Mouse (Mus musculus): ENCODE measurements at regions not wholly inside any gene's neighbourhood (a gene's known extent, or its start where the extent isn't known, plus 50 kb on each side); places are given as distances from the start of the nearest gene placed in this dataset.
A peak's percentile ranks its signal among the peaks of the same experiment; 100 is the strongest.

DNA sequence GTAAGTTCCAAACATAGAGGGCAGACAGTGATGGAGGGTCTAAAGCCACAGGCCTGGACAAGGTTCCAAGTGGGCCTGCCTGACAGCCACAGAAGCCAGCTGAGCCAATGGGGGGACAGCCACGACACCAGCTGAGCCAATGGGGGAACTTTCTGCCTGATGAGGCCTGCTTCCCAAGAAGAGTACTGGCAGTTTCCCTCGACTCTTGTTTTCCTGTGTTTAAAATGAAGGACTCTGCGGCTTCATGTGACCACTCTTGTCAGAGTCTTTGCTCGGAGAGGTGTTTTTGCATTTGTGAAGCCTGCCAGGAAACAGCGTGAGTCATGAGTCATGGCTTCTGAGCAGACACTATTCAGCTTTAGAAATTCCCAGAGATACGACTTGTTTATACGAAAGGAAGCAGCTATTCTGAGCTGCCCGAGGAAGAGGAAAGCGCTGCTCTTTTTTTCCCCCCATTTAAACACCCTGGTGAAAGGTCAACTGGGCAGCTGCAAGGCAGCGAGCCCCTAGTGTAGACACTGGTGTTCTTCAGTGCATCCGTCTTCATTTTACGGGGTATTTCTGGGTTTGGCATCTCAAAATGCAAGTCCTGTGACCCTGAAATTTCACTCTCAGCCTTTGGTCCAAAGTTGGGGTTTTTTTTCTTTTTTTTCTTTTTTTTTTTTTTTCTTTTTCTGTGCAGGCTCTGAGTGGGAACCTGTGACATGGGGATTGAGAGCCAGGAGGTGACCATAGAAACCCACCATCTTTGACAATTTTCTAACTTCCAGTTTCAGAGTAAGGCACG is 183.5 kb upstream of the Klf7 start:
- Histone ChIP-seq H3K27me3 (ENCODE audit: control insufficient read depth, insufficient read depth, insufficient read length) (no peaks in the 10 kb centered on the region), H3ac (ENCODE audit: control insufficient read depth, insufficient read length) (no peak overlapping the region), H3K4me2 (ENCODE audit: low read depth) (peak overlapping the region; percentile 96), H3K79me2 (ENCODE audit: control insufficient read depth, insufficient read depth) (no peaks in the 10 kb centered on the region), H3K4me3 (peak overlapping the region; percentile 11), H3K36me3 (ENCODE audit: control insufficient read depth, insufficient read depth) (no peaks in the 10 kb centered on the region)
- TF ChIP-seq USF1 (IDR thresholded peaks at IDR 0.05; ENCODE audit: low read depth) (peak; percentile 86), MYOD1 (IDR thresholded peaks at IDR 0.05; ENCODE audit: control insufficient read depth in 1 of 3, insufficient read length in 2 of 3, low read depth in 2 of 3) (peak in 1 of 3 experiments; percentile 31), MAX (IDR thresholded peaks at IDR 0.05; ENCODE audit: low read depth) (no peak)

DNA sequence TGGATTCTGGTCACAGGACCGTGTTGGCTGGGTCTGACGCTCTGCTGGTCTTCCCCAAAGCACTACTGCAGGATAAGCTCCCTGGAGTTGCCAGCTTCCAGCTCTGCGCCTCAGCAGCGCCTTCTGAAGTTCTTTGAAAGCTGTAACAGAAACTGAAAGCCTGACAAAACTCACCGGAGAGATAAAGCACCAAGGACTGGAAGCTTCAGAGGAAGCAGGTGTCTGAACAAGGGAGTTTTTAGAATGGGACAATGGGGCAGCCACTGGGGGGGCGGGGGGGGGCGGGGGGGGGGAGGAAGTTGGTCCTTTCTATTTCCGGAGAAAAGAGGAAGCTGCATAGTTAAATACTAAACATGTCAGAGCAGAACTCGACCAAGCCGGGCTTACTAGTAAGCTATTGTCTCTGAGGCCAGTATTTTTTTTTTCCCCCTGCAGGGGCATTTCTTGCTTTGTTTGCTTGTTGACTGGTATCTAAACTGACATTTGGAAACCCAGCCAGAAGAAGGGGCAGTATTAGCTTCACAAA is 180.8 kb upstream of the Klf7 start:
- no peak for TF ChIP-seq TCF12 (IDR thresholded peaks at IDR 0.05; ENCODE audit: insufficient read depth, poor library complexity, severe bottlenecking)
- no peak for TF ChIP-seq MYOG (IDR thresholded peaks at IDR 0.05; ENCODE audit: control insufficient read depth in 1 of 3, insufficient read depth in 1 of 3, insufficient read length in 2 of 3, low read depth in 2 of 3)
- TF ChIP-seq CEBPB (IDR thresholded peaks at IDR 0.05; ENCODE audit: insufficient read depth, poor library complexity, severe bottlenecking): no peak
- TF ChIP-seq POLR2A (IDR thresholded peaks at IDR 0.05; ENCODE audit: insufficient read length, low read depth): no peak
- TF ChIP-seq SRF (IDR thresholded peaks at IDR 0.05; ENCODE audit: control insufficient read depth, insufficient read length, low read depth): no peak
- no peak for TF ChIP-seq REST (IDR thresholded peaks at IDR 0.05; ENCODE audit: insufficient read depth, insufficient read length)
- TF ChIP-seq MAX (IDR thresholded peaks at IDR 0.05; ENCODE audit: low read depth): no peak
- no peak for TF ChIP-seq TCF3 (IDR thresholded peaks at IDR 0.05; ENCODE audit: insufficient read length, low read depth)
- no peak for TF ChIP-seq MYOD1 (IDR thresholded peaks at IDR 0.05; ENCODE audit: control insufficient read depth in 1 of 3, insufficient read length in 2 of 3, low read depth in 2 of 3)
- TF ChIP-seq USF1 (IDR thresholded peaks at IDR 0.05; ENCODE audit: low read depth): no peak
- TF ChIP-seq POLR2AphosphoS2 (IDR thresholded peaks at IDR 0.05; ENCODE audit: insufficient read length, low read depth): no peak
- no peak for TF ChIP-seq E2F4 (IDR thresholded peaks at IDR 0.05; ENCODE audit: insufficient read depth)
- Histone ChIP-seq H3K4me3 (no peak overlapping the region), H3K4me2 (ENCODE audit: low read depth) (no peak overlapping the region)

DNA sequence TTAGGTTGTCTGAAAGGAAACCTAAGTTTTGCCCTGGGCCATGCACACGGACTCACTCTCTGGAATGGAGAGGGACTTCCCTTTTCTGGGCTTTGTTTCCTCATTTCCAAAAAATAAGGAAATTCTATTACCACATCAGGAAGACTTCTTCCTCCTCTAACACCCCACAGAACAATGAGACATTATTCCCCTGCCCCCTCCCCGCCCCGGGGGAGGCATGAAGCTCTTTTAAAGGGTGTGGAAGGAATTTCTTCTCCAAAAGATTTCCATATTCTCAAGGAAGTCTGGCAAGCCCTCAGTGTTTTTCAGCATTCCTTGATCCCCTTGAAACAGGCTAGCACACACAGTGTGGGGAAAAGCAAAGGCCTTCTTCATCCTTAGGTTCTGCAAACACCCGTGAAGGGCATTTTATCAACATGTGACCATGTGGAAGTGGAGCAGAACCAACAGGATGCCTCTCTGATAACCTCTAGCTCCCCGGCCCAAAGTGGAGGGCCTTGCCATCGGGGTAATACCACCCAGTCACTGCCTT is 179.5 kb upstream of the Klf7 start:
- Histone ChIP-seq H3K4me3 (no peak overlapping the region), H3ac (ENCODE audit: control insufficient read depth, insufficient read length) (no peak overlapping the region), H3K79me2 (ENCODE audit: control insufficient read depth, insufficient read depth) (no peaks in the 10 kb centered on the region), H3K27me3 (ENCODE audit: control insufficient read depth, insufficient read depth, insufficient read length) (no peaks in the 10 kb centered on the region), H3K36me3 (ENCODE audit: control insufficient read depth, insufficient read depth) (no peaks in the 10 kb centered on the region), H3K4me2 (ENCODE audit: low read depth) (no peak overlapping the region)
- TF ChIP-seq MYOG (IDR thresholded peaks at IDR 0.05; ENCODE audit: control insufficient read depth in 1 of 3, insufficient read depth in 1 of 3, insufficient read length in 2 of 3, low read depth in 2 of 3): no peak

More for the DNA sequence above, 180.8 kb upstream of the Klf7 start:
- Histone ChIP-seq H3ac (ENCODE audit: control insufficient read depth, insufficient read length) (no peak overlapping the region), H3K36me3 (ENCODE audit: control insufficient read depth, insufficient read depth) (no peaks in the 10 kb centered on the region), H3K27me3 (ENCODE audit: control insufficient read depth, insufficient read depth, insufficient read length) (no peaks in the 10 kb centered on the region), H3K79me2 (ENCODE audit: control insufficient read depth, insufficient read depth) (no peaks in the 10 kb centered on the region)

DNA sequence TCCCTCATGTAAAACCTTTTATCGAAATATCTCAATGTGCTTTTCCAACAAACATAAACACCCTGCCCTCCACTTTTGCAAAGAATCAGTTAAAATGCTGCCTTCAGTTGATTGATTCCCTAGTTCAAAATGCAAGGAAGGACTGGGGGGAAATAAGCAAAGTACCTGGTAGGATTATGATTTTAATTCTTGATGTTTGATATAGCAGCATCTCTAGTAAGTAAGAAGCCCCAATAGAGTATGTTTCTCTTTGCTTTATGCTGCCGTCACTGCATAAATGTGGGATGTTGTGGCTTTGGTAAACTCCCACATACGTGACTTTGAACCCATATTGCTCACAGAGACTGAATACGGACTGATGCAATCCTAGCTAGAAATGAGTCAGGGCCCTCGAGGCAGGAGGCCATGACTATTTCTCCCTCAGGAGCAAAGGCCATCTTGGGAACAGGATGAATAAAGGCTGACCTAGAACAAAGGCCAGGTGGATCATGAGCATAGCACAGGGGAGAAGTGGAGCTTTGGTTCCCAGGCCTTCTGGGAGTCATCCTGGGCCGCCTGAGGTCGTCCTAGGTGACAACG is 179.0 kb upstream of the Klf7 start:
- TF ChIP-seq SRF (IDR thresholded peaks at IDR 0.05; ENCODE audit: control insufficient read depth, insufficient read length, low read depth): no peak
- TF ChIP-seq CEBPB (IDR thresholded peaks at IDR 0.05; ENCODE audit: insufficient read depth, poor library complexity, severe bottlenecking): peak; percentile 89
- Histone ChIP-seq H3K27me3 (ENCODE audit: control insufficient read depth, insufficient read depth, insufficient read length) (no peaks in the 10 kb centered on the region), H3K4me2 (ENCODE audit: low read depth) (peak overlapping the region; percentile 44), H3K36me3 (ENCODE audit: control insufficient read depth, insufficient read depth) (no peaks in the 10 kb centered on the region), H3K4me3 (no peak overlapping the region), H3K79me2 (ENCODE audit: control insufficient read depth, insufficient read depth) (no peaks in the 10 kb centered on the region), H3ac (ENCODE audit: control insufficient read depth, insufficient read length) (no peak overlapping the region)

DNA sequence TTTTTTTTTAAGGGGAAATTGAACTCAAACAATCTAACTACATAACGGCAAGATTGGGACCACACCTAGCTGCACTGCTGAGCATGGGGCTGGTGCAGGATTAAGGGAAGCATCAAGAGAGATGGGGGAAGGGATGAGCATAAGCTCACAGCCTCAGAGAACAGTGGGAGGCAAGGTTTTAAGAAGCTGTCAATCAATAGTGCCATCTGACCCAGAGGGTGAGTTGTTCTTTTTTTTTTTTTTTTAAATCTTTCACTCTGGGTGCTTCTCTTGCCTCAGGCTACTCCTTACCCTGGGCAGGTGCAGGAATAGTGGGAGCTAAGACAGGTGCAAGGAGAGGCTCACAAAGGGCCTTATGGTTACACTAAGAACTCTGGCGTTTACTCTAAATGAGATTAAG is 176.9 kb upstream of the Klf7 start:
- Histone ChIP-seq H3K79me2 (ENCODE audit: control insufficient read depth, insufficient read depth) (no peaks in the 10 kb centered on the region), H3K4me3 (no peak overlapping the region), H3ac (ENCODE audit: control insufficient read depth, insufficient read length) (no peak overlapping the region), H3K27me3 (ENCODE audit: control insufficient read depth, insufficient read depth, insufficient read length) (no peaks in the 10 kb centered on the region), H3K4me2 (ENCODE audit: low read depth) (no peak overlapping the region), H3K36me3 (ENCODE audit: control insufficient read depth, insufficient read depth) (no peaks in the 10 kb centered on the region)
- TF ChIP-seq POLR2A (IDR thresholded peaks at IDR 0.05; ENCODE audit: insufficient read length, low read depth) (no peak), TCF12 (IDR thresholded peaks at IDR 0.05; ENCODE audit: insufficient read depth, poor library complexity, severe bottlenecking) (no peak), SRF (IDR thresholded peaks at IDR 0.05; ENCODE audit: control insufficient read depth, insufficient read length, low read depth) (no peak), REST (IDR thresholded peaks at IDR 0.05; ENCODE audit: insufficient read depth, insufficient read length) (no peak), MYOG (IDR thresholded peaks at IDR 0.05; ENCODE audit: control insufficient read depth in 1 of 3, insufficient read depth in 1 of 3, insufficient read length in 2 of 3, low read depth in 2 of 3) (no peak), USF1 (IDR thresholded peaks at IDR 0.05; ENCODE audit: low read depth) (no peak), MAX (IDR thresholded peaks at IDR 0.05; ENCODE audit: low read depth) (no peak)
